Comparison of ENCODE assay signal across 25 mouse cellular contexts in the genomic region with DNA sequence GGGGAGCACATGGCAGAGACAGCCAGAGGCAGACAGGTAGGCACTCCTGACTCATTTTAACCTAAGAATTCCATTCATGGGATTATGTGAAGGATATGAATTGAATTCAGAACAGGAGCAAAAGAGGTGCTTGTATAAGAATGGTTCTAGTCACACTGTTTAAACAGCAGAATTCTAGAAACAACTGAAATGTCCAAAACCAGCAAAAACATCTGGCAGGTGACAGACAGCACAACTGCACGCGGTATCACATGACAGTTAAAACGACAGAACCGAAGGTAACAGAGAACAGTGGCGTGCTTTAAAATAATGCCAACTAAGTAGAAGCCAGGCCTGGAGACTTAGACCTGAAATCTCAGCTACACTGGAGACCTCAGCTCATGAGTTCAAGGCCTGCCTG. TPM values are rescaled to one million over a fixed set of nuclear protein-coding genes. Genes with fewer than 3 reads are reported as not detected.
DNase-seq lines count a peak whose midpoint lies in the region; ATAC-seq and TF ChIP-seq lines count a peak whose summit lies in the region.
"Had no signal": no experiment of that assay in that cellular context is flagged by ENCODE, and none has a peak within 500 bp of the region (broad histone marks: within the 10 kb centered on the region; RNA-seq: fewer than 3 reads in every experiment).

No protein-coding gene starts in this region.

- H3K27me3 ChIP-seq in CH12.LX (replicated peaks): no peaks in the 10 kb centered on the region
- H3K27me3 ChIP-seq in midbrain, embryonic 13.5 days: no peaks in the 10 kb centered on the region
- no peaks in the 10 kb centered on the region for H3K27me3 ChIP-seq in hindbrain, embryonic 12.5 days
- H3K27me3 ChIP-seq: embryonic facial prominence, embryonic 13.5 days; embryonic facial prominence, embryonic 15.5 days; forebrain, embryonic 12.5 days had no signal

- TF ChIP-seq EP300 in CH12.LX (IDR thresholded peaks at IDR 0.05; ENCODE audit: low read length): no peak

- no peak for TF ChIP-seq POLR2A in CH12.LX (IDR thresholded peaks at IDR 0.05; ENCODE audit: low read depth, low read length)

- H3K4me2 ChIP-seq in CH12.LX (ENCODE audit: insufficient read depth, low read depth, poor library complexity, severe bottlenecking): peak overlapping the region; percentile 17; the same call in 1 of the 2 replicates
- no peak overlapping the region for H3K4me2 ChIP-seq in midbrain, embryonic 13.5 days (replicated peaks)
- no peak overlapping the region for H3K4me2 ChIP-seq in hindbrain, embryonic 12.5 days (replicated peaks)
- H3K4me2 ChIP-seq: embryonic facial prominence, embryonic 13.5 days; embryonic facial prominence, embryonic 15.5 days; forebrain, embryonic 12.5 days had no signal

- TF ChIP-seq RAD21 in CH12.LX (IDR thresholded peaks at IDR 0.05; ENCODE audit: low read depth, low read length): no peak

- H3K27ac ChIP-seq in layer of hippocampus, adult 2 months: 0 out of 2 replicates have a peak overlapping the region, but pooled peaks have one; percentile 33
- peak overlapping the region; percentile 99 for H3K27ac ChIP-seq in CH12.LX (ENCODE audit: insufficient read depth, low read depth)
- no peak overlapping the region for H3K27ac ChIP-seq in midbrain, embryonic 13.5 days
- no peak overlapping the region for H3K27ac ChIP-seq in hindbrain, embryonic 12.5 days
- H3K27ac ChIP-seq: embryonic facial prominence, embryonic 13.5 days; embryonic facial prominence, embryonic 15.5 days; forebrain, embryonic 10.5 days; forebrain, embryonic 12.5 days had no signal

- H3K9me3 ChIP-seq in CH12.LX (replicated peaks; ENCODE audit: low read length): peaks cover 14% of the 10 kb centered on the region
- no peaks in the 10 kb centered on the region for H3K9me3 ChIP-seq in midbrain, embryonic 13.5 days
- no peaks in the 10 kb centered on the region for H3K9me3 ChIP-seq in hindbrain, embryonic 12.5 days (replicated peaks)
- H3K9me3 ChIP-seq: embryonic facial prominence, embryonic 13.5 days; embryonic facial prominence, embryonic 15.5 days; forebrain, embryonic 12.5 days had no signal

- no peak for TF ChIP-seq CTCF in layer of hippocampus, adult 2 months (conservative IDR thresholded peaks at IDR 0.05)
- no peak for TF ChIP-seq CTCF in CH12.LX (conservative IDR thresholded peaks at IDR 0.05 in 1 of 2, IDR thresholded peaks at IDR 0.05 in 1 of 2; ENCODE audit: low read depth in 2 of 2, low read length in 2 of 2)

- no peak for DNase-seq in layer of hippocampus, adult 2 months (ENCODE audit: low spot score in 2 of 2)
- no peak for DNase-seq in layer of hippocampus, adult 9-11 months
- DNase-seq in CD4-positive helper T cell, adult 2 months (ENCODE audit: low read depth, low spot score): peak; percentile 44
- no peak for DNase-seq in CH12.LX (ENCODE audit: extremely low read depth)
- peak; percentile 18 for DNase-seq in naive thymus-derived CD4-positive, alpha-beta T cell, adult 2 months (ENCODE audit: low read depth)
- DNase-seq: adrenal gland, adult 2 months; adrenal gland, postnatal 10 days; adrenal gland, postnatal 25 days; cerebellum, adult 11 months; cerebellum, adult 18-20 months; cerebellum, adult 8-10 months; cerebellum, adult 9-11 months; cerebellum, postnatal 14 days; cerebellum, postnatal 36 days; embryo, embryonic 11 days had no signal

- H3K79me2 ChIP-seq in CH12.LX (replicated peaks; ENCODE audit: control insufficient read depth, extremely low read depth, insufficient read depth, poor library complexity, severe bottlenecking): peaks cover 86% of the 10 kb centered on the region

- 95% methylated on average over 5 of the region's 5 CpGs for WGBS in midbrain, embryonic 13.5 days
- WGBS in hindbrain, embryonic 12.5 days: 86% methylated on average over 5 of the region's 5 CpGs

- dilution Hi-C loops in CH12.LX (cut with MboI; ENCODE audit: extremely low pct_ligation_motif_present, extremely low pct_unique_long_range_greater_than_20kb, low sequenced_read_pairs): no loop called here

- no peak overlapping the region for H3K4me3 ChIP-seq in layer of hippocampus, adult 2 months
- no peak overlapping the region for H3K4me3 ChIP-seq in CH12.LX (replicated peaks in 1 of 3; ENCODE audit: low read depth in 2 of 3, low read length in 2 of 3, poor library complexity in 1 of 3)
- no peak overlapping the region for H3K4me3 ChIP-seq in midbrain, embryonic 13.5 days (replicated peaks)
- no peak overlapping the region for H3K4me3 ChIP-seq in hindbrain, embryonic 12.5 days
- H3K4me3 ChIP-seq: embryonic facial prominence, embryonic 13.5 days; embryonic facial prominence, embryonic 15.5 days; erythroblast, embryonic 14.5 days; forebrain, embryonic 10.5 days; forebrain, embryonic 12.5 days had no signal

- H3K9ac ChIP-seq in CH12.LX (ENCODE audit: insufficient read depth, low read depth): peak overlapping the region; percentile 17
- H3K9ac ChIP-seq in midbrain, embryonic 13.5 days (replicated peaks): no peak overlapping the region
- no peak overlapping the region for H3K9ac ChIP-seq in hindbrain, embryonic 12.5 days
- H3K9ac ChIP-seq: embryonic facial prominence, embryonic 13.5 days; embryonic facial prominence, embryonic 15.5 days; forebrain, embryonic 12.5 days had no signal

- no peak for ATAC-seq in midbrain, embryonic 13.5 days
- no peak for ATAC-seq in hindbrain, embryonic 12.5 days (ENCODE audit: low FRiP score)
- ATAC-seq: CD4-positive, CD25-positive, alpha-beta regulatory T cell, adult 4 months; forebrain, embryonic 14.5 days; forebrain, embryonic 16.5 days had no signal

- peaks cover 51 to 84% of the 10 kb centered on the region in 2 experiments for H3K4me1 ChIP-seq in CH12.LX (ENCODE audit: control insufficient read depth in 1 of 2, insufficient read depth in 2 of 2)
- H3K4me1 ChIP-seq in midbrain, embryonic 13.5 days (replicated peaks): peaks cover 13% of the 10 kb centered on the region; the same call in 1 of the 2 replicates
- H3K4me1 ChIP-seq in hindbrain, embryonic 12.5 days: peaks cover 19% of the 10 kb centered on the region

- peaks cover 5 to 44% of the 10 kb centered on the region in 2 experiments for H3K36me3 ChIP-seq in CH12.LX (replicated peaks in 1 of 2; ENCODE audit: control insufficient read depth in 1 of 2, insufficient read depth in 1 of 2, low read length in 1 of 2)
- H3K36me3 ChIP-seq in midbrain, embryonic 13.5 days: no peaks in the 10 kb centered on the region
- no peaks in the 10 kb centered on the region for H3K36me3 ChIP-seq in hindbrain, embryonic 12.5 days
- H3K36me3 ChIP-seq: embryonic facial prominence, embryonic 13.5 days; embryonic facial prominence, embryonic 15.5 days; forebrain, embryonic 12.5 days had no signal

- in situ Hi-C loops in CH12.LX (cut with MboI; ENCODE audit: low pct_ligation_motif_present, low pct_unique_long_range_greater_than_20kb, low sequenced_read_pairs): no loop called here

TF ChIP-seq in CH12.LX, 34 proteins besides CTCF, POLR2A, EP300 and RAD21:
- TF ChIP-seq MYC (IDR thresholded peaks at IDR 0.05; ENCODE audit: low read depth, low read length): peak; percentile 88
- TF ChIP-seq JUND (conservative IDR thresholded peaks at IDR 0.05; ENCODE audit: low read depth, low read length): no peak
- TF ChIP-seq MAX (IDR thresholded peaks at IDR 0.05; ENCODE audit: low read length): peak; percentile 79
- TF ChIP-seq CHD2 (IDR thresholded peaks at IDR 0.05; ENCODE audit: low read length): no peak
- TF ChIP-seq USF1 (IDR thresholded peaks at IDR 0.05; ENCODE audit: low read depth, low read length): peak; percentile 33; the same call in 1 of the 2 replicates
- 0 out of 2 replicates have a peak, but pooled peaks have one; percentile 40 for TF ChIP-seq ETS1 (conservative IDR thresholded peaks at IDR 0.05; ENCODE audit: low read depth, low read length)
- TF ChIP-seq BHLHE40 (IDR thresholded peaks at IDR 0.05; ENCODE audit: low read depth, low read length): peak; percentile 97

RNA-seq across cellular contexts. Expression of gene Ksr1, which starts 13.2 kb away (rescaled TPM):
- 100 to 1,000 TPM; 230 to 231 TPM for total RNA-seq in layer of hippocampus, adult 2 months (2021)
- total RNA-seq in CH12.LX (2012; rRNA removed): 63.8 and 73.1 TPM in 2 replicates
- 21.3 and 22.5 TPM in 2 replicates for total RNA-seq in CH12.LX (2014; rRNA removed)
- 48.9 and 61.2 TPM in 2 replicates for polyA plus RNA-seq in CH12.LX (2012; ENCODE audit: insufficient read length, low read depth)
- polyA plus RNA-seq in midbrain, embryonic 13.5 days (2015; fragmentation: Nextera tagmentation; extraction: Ambion mirVana): 2.3 and 3.7 TPM in 2 replicates
- polyA plus RNA-seq in hindbrain, embryonic 12.5 days (2016; fragmentation: Nextera tagmentation; extraction: Ambion mirVana): 3.4 and 3.5 TPM in 2 replicates

Comparison
In these comparisons a context has a peak if more than half of its experiments do, and no peak if none do; other contexts are left out.
1. DNase-seq: peak in CD4-positive helper T cell, adult 2 months (single experiment) and naive thymus-derived CD4-positive, alpha-beta T cell, adult 2 months (single experiment); none in layer of hippocampus, adult 2 months (0 of 2), layer of hippocampus, adult 9-11 months (single experiment) and CH12.LX (single experiment).
2. H3K27ac ChIP-seq: peak in layer of hippocampus, adult 2 months (single experiment) and CH12.LX (single experiment); none in midbrain, embryonic 13.5 days (single experiment) and hindbrain, embryonic 12.5 days (single experiment).
3. RNA of gene Ksr1, which starts 13.2 kb away (polyA plus RNA-seq): 48.9 to 61.2 TPM in CH12.LX; 2.3 to 3.7 TPM in midbrain, embryonic 13.5 days and 3.4 to 3.5 TPM in hindbrain, embryonic 12.5 days; every median in the first group is over 10 times any median in the second.